Mouse (Mus musculus): ENCODE results near the gene Dolpp1. TPM values are rescaled to one million over a fixed set of nuclear protein-coding genes. Genes with fewer than 3 reads are reported as not detected.

Gene Dolpp1
- 39.1 TPM for polyA plus RNA-seq (2017; shearing (Covaris generic))

GRCm38 (mm10) chr2:30392114-30392576 is at the start of gene Dolpp1:
TSS of gene Dolpp1 (plus strand) at chr2:30392254.

GRCm38 (mm10) chr2:30358533-30359531 is 33.2 kb upstream of the Dolpp1 start, which contains the start of gene Sh3glb2:
TSS of gene Sh3glb2 (minus strand) at chr2:30359337.

GRCm38 (mm10) chr2:30363773-30364650 is 28.0 kb upstream of the Dolpp1 start, which contains the start of gene Miga2:
TSS of gene Miga2 (plus strand) at chr2:30364233.

DNA sequence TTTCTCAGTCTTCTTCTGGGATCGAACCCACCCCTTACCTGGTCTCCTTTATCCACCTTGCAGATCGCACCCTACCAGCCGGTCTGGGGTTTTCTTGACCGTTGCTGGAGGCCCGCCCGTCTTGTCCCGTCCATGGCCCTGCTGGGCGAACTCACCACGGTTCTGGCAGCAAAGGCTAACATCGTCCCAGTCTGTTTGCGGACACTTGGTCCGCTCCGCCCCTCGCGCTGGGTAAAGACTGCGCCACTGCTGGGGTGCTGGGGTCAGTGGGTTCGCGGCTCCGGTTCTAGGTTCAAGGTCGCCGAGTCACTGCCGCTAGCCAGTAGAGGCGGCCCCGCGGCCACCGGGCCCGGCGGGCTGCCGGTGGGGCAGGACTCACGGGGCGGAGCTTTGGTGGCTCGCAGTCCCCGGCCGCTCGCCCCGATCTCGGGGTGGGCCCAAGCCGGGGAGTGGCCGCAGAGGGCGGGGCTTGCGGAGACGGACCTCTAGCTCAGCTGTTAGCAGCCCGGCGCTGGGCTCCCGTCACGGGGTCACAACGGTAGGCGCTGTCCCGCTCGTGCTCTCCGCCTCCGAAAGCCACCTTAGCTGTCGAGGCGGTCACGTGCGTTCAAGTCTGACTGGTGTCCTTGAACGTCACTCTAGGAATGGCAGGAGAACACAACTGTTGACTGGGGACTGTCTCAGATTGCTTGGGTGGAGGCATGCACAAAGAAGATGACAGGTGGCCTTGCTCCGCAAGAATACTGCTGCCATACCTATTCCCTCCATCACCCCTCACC is 23.3 kb downstream of the Dolpp1 start, which contains the start of gene Crat:
Crat (minus strand) TSS at position 657 of the 779 bp plus-strand sequence.

GRCm38 (mm10) chr2:30415936-30416648 is 24.0 kb downstream of the Dolpp1 start, which contains the start of gene Ptpa:
TSS of gene Ptpa (plus strand) at chr2:30416039.

Other genes with a start within 250 kb of the Dolpp1 start
- gene Endog, start 220.8 kb upstream of the Dolpp1 start, polyA plus RNA-seq (2017; shearing (Covaris generic)) = 2.6 TPM
- 47.6 TPM for gene Spout1, start 213.8 kb upstream of the Dolpp1 start, polyA plus RNA-seq (2017; shearing (Covaris generic))
- gene Kyat1, start 186.4 kb upstream of the Dolpp1 start, polyA plus RNA-seq (2017; shearing (Covaris generic)) = 11.9 TPM
- 6.4 TPM for gene Lrrc8a, start 154.5 kb upstream of the Dolpp1 start, polyA plus RNA-seq (2017; shearing (Covaris generic))
- gene Gm28035, start 151.7 kb upstream of the Dolpp1 start, polyA plus RNA-seq (2017; shearing (Covaris generic)) = 1.6 TPM
- gene Phyhd1, start 126.1 kb upstream of the Dolpp1 start, polyA plus RNA-seq (2017; shearing (Covaris generic)) = 4.7 TPM
- not detected for gene Gm28038, start 111.2 kb upstream of the Dolpp1 start, polyA plus RNA-seq (2017; shearing (Covaris generic))
- gene Dolk, start 105.9 kb upstream of the Dolpp1 start, polyA plus RNA-seq (2017; shearing (Covaris generic)) = 19.2 TPM
- gene Nup188, start 105.9 kb upstream of the Dolpp1 start, polyA plus RNA-seq (2017; shearing (Covaris generic)) = 25.2 TPM
- gene Sh3glb2, start 32.9 kb upstream of the Dolpp1 start, polyA plus RNA-seq (2017; shearing (Covaris generic)) = 145 TPM
- 16.8 TPM for gene Miga2, start 28.0 kb upstream of the Dolpp1 start, polyA plus RNA-seq (2017; shearing (Covaris generic))
- gene Crat, start 23.6 kb downstream of the Dolpp1 start, polyA plus RNA-seq (2017; shearing (Covaris generic)) = 7.4 TPM
- 137 TPM for gene Ptpa, start 23.8 kb downstream of the Dolpp1 start, polyA plus RNA-seq (2017; shearing (Covaris generic))
- 0.24 TPM for gene Ier5l, start 82.0 kb downstream of the Dolpp1 start, polyA plus RNA-seq (2017; shearing (Covaris generic))
- 2.4 TPM for gene Cstad, start 202.8 kb downstream of the Dolpp1 start, polyA plus RNA-seq (2017; shearing (Covaris generic))